ENCODE assay signal across 9 mouse cellular contexts in the genomic region with DNA sequence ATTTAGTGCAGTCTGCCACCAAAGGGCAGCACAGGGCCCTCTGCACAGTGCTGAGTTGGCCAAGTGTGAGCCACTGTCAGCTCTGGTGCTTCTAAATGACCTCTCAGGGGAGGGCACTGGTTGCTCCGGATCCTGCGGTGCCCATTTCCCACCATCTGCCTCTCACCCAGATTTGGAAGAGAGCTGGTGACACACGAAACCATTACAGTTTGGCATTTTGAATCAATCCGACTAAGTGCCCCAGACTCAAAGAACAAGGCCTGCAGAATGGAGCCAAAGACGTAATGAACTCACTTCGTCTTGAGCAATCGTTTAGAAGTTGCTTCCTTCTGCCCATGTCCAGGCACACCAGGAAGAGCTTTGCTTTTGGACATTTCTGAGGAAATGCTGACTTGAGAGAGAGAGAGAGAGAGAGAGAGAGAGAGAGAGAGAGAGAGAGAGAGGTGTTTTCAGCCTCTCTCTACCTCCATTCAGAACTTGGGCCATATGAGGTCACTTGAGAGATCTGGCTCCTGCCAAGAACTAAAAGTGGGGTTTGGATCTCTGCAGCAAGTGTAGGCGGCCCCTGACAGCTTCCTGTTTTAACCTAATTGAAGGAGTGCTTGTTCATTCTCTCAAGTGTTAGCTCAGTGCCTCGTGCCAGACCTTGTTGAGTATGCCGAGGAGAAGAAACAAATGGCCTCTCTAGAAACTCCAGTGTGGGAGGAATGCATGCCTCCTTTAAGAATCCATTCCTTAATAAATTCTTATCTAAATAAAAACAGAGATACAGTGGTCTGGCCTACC. TPM values are rescaled to one million over a fixed set of nuclear protein-coding genes. Genes with fewer than 3 reads are reported as not detected.
DNase-seq lines count a peak whose midpoint lies in the region; ATAC-seq lines count a peak whose summit lies in the region.
"Had no signal": no experiment of that assay in that cellular context is flagged by ENCODE, and none has a peak within 500 bp of the region (broad histone marks: within the 10 kb centered on the region; RNA-seq: fewer than 3 reads in every experiment).

No protein-coding gene starts in this region.

- H3K9me3 ChIP-seq in forebrain, embryonic 16.5 days (ENCODE audit: control insufficient read depth, low read length), result no peaks in the 10 kb centered on the region
- H3K9me3 ChIP-seq in forebrain, embryonic 10.5 days, result no peaks in the 10 kb centered on the region
- H3K9me3 ChIP-seq in stomach, embryonic 15.5 days, result no peaks in the 10 kb centered on the region
- no peaks in the 10 kb centered on the region for H3K9me3 ChIP-seq in forebrain, embryonic 11.5 days (ENCODE audit: control insufficient read depth, low read length)
- H3K9me3 ChIP-seq: midbrain, embryonic 13.5 days had no signal

- no peak overlapping the region for H3K27ac ChIP-seq in forebrain, embryonic 16.5 days (ENCODE audit: low read length)
- no peak overlapping the region for H3K27ac ChIP-seq in forebrain, embryonic 10.5 days
- peak overlapping the region; percentile 37; the same call in 1 of the 2 replicates for H3K27ac ChIP-seq in stomach, embryonic 15.5 days
- no peak overlapping the region for H3K27ac ChIP-seq in forebrain, embryonic 11.5 days (ENCODE audit: low read depth, low read length)
- H3K27ac ChIP-seq: midbrain, embryonic 13.5 days had no signal

- ATAC-seq in forebrain, embryonic 16.5 days, result peak; percentile 54; the same call in 1 of the 2 replicates
- ATAC-seq in stomach, embryonic 15.5 days (ENCODE audit: insufficient read depth, low FRiP score, low read depth), result peak; percentile 24; the same call in 1 of the 2 replicates
- ATAC-seq in forebrain, embryonic 11.5 days (replicated peaks; ENCODE audit: low FRiP score), result no peak

- 0 out of 2 replicates have a peak, but pooled peaks cover 3% of the 10 kb centered on the region for H3K4me1 ChIP-seq in forebrain, embryonic 16.5 days (replicated peaks; ENCODE audit: control insufficient read depth, insufficient read depth, low read length)
- peaks cover 25% of the 10 kb centered on the region for H3K4me1 ChIP-seq in forebrain, embryonic 10.5 days
- peaks cover 7% of the 10 kb centered on the region; the same call in 1 of the 2 replicates for H3K4me1 ChIP-seq in stomach, embryonic 15.5 days
- no peaks in the 10 kb centered on the region for H3K4me1 ChIP-seq in forebrain, embryonic 11.5 days (replicated peaks; ENCODE audit: control insufficient read depth, insufficient read depth, low read length)

- no peak overlapping the region for H3K9ac ChIP-seq in forebrain, embryonic 16.5 days (replicated peaks; ENCODE audit: low read depth, low read length)
- H3K9ac ChIP-seq in stomach, embryonic 15.5 days, result no peak overlapping the region
- no peak overlapping the region for H3K9ac ChIP-seq in forebrain, embryonic 11.5 days (ENCODE audit: low read length)
- H3K9ac ChIP-seq: midbrain, embryonic 13.5 days had no signal

- no peaks in the 10 kb centered on the region for H3K27me3 ChIP-seq in forebrain, embryonic 16.5 days (replicated peaks; ENCODE audit: control insufficient read depth, insufficient read depth, low read length)
- no peaks in the 10 kb centered on the region for H3K27me3 ChIP-seq in forebrain, embryonic 10.5 days (ENCODE audit: poor library complexity, severe bottlenecking)
- no peaks in the 10 kb centered on the region for H3K27me3 ChIP-seq in stomach, embryonic 15.5 days (replicated peaks)
- H3K27me3 ChIP-seq in forebrain, embryonic 11.5 days (ENCODE audit: control insufficient read depth, insufficient read depth, low read length), result no peaks in the 10 kb centered on the region
- H3K27me3 ChIP-seq: midbrain, embryonic 13.5 days had no signal

- no peak overlapping the region for H3K4me2 ChIP-seq in forebrain, embryonic 16.5 days (ENCODE audit: low read length)
- no peak overlapping the region for H3K4me2 ChIP-seq in stomach, embryonic 15.5 days
- no peak overlapping the region for H3K4me2 ChIP-seq in forebrain, embryonic 11.5 days (ENCODE audit: low read depth, low read length, severe bottlenecking)
- H3K4me2 ChIP-seq: midbrain, embryonic 13.5 days had no signal

- WGBS in forebrain, embryonic 16.5 days, result 75% methylated on average over 10 of the region's 10 CpGs
- WGBS in forebrain, embryonic 10.5 days, result 90% methylated on average over 10 of the region's 10 CpGs
- 62% methylated on average over 10 of the region's 10 CpGs for WGBS in stomach, embryonic 15.5 days
- WGBS in forebrain, embryonic 11.5 days, result 87% methylated on average over 10 of the region's 10 CpGs

- DNase-seq in forebrain, embryonic 10.5 days (ENCODE audit: extremely low spot score, low spot score), result no peak
- DNase-seq in right cerebral cortex, postnatal 10 days (ENCODE audit: low spot score in 2 of 2), result peak; percentile 64 to 73
- DNase-seq in right cerebral cortex, postnatal 4 days, result no peak
- DNase-seq in heart, postnatal 4 days, result peak; percentile 59
- DNase-seq in forebrain, embryonic 11.5 days (ENCODE audit: low spot score), result no peak
- DNase-seq in spleen, postnatal 36 days (ENCODE audit: low spot score in 2 of 2), result no peak

- H3K4me3 ChIP-seq in forebrain, embryonic 16.5 days (replicated peaks; ENCODE audit: low read length), result no peak overlapping the region
- H3K4me3 ChIP-seq in forebrain, embryonic 10.5 days, result no peak overlapping the region
- no peak overlapping the region for H3K4me3 ChIP-seq in stomach, embryonic 15.5 days (replicated peaks)
- H3K4me3 ChIP-seq in forebrain, embryonic 11.5 days (ENCODE audit: low read depth, low read length), result no peak overlapping the region
- H3K4me3 ChIP-seq: midbrain, embryonic 13.5 days had no signal

- H3K36me3 ChIP-seq in forebrain, embryonic 16.5 days (ENCODE audit: control insufficient read depth, insufficient read depth), result no peaks in the 10 kb centered on the region
- no peaks in the 10 kb centered on the region for H3K36me3 ChIP-seq in forebrain, embryonic 10.5 days (replicated peaks)
- no peaks in the 10 kb centered on the region for H3K36me3 ChIP-seq in stomach, embryonic 15.5 days
- H3K36me3 ChIP-seq in forebrain, embryonic 11.5 days (ENCODE audit: control insufficient read depth, insufficient read depth, low read length), result no peaks in the 10 kb centered on the region
- H3K36me3 ChIP-seq: midbrain, embryonic 13.5 days had no signal

RNA-seq across cellular contexts. Expression of gene Ttf2, which starts 28.5 kb away (rescaled TPM):
- polyA plus RNA-seq in forebrain, embryonic 16.5 days (2015; fragmentation: Nextera tagmentation; extraction: Ambion mirVana), result 6.2 and 7.1 TPM in 2 replicates
- 35.6 and 36.0 TPM in 2 replicates for polyA plus RNA-seq in forebrain, embryonic 10.5 days (2016; fragmentation: Nextera tagmentation; extraction: Ambion mirVana)
- total RNA-seq in heart, postnatal 4 days (2021), result 10 to 100 TPM in 1 of 2 experiments, 1 to 10 TPM in 1; 9.6 to 11.1 TPM
- polyA plus RNA-seq in stomach, embryonic 15.5 days (2015; fragmentation: Nextera tagmentation; extraction: Ambion mirVana), result 12.3 and 13.0 TPM in 2 replicates
- 30.2 and 30.8 TPM in 2 replicates for polyA plus RNA-seq in forebrain, embryonic 11.5 days (2014; fragmentation: Nextera tagmentation; extraction: Ambion mirVana)

RNA-seq across cellular contexts. Expression of gene Cd101, which starts 31.4 kb away (rescaled TPM):
- not detected in 2 replicates for polyA plus RNA-seq in forebrain, embryonic 16.5 days (2015; fragmentation: Nextera tagmentation; extraction: Ambion mirVana)
- polyA plus RNA-seq in forebrain, embryonic 10.5 days (2016; fragmentation: Nextera tagmentation; extraction: Ambion mirVana), result 0.05 TPM in 1 of 2 replicates, not detected in the other
- 1 to 10 TPM in 1 of 2 experiments, under 1 TPM in 1; 0.74 to 1.0 TPM for total RNA-seq in heart, postnatal 4 days (2021)
- 0.14 and 0.26 TPM in 2 replicates for polyA plus RNA-seq in stomach, embryonic 15.5 days (2015; fragmentation: Nextera tagmentation; extraction: Ambion mirVana)
- polyA plus RNA-seq in forebrain, embryonic 11.5 days (2014; fragmentation: Nextera tagmentation; extraction: Ambion mirVana), result 0.07 TPM in 1 of 2 replicates, not detected in the other
- polyA plus RNA-seq: midbrain, embryonic 13.5 days had no signal

Comparison
In these comparisons a context has a peak if more than half of its experiments do, and no peak if none do; other contexts are left out.
1. DNase-seq: peak in right cerebral cortex, postnatal 10 days (2 of 2) and heart, postnatal 4 days (single experiment); none in forebrain, embryonic 10.5 days (single experiment), right cerebral cortex, postnatal 4 days (single experiment), forebrain, embryonic 11.5 days (single experiment) and spleen, postnatal 36 days (0 of 2).